Mouse (Mus musculus): Measurements from ENCODE around the gene Oxa1l.

The Oxa1l gene

GRCm38 (mm10) chr14:54412000-54412576 lies 51.5 kb downstream of the Oxa1l start:
- 59% methylated on average over 9 of the region's 9 CpGs for WGBS

- WGBS, result 58% methylated on average over 2 of the region's 2 CpGs
Observed at GRCm38 (mm10) chr14:54412629-54413170, 52.1 kb downstream of the Oxa1l start.

GRCm38 (mm10) chr14:54413877-54414700 lies 53.5 kb downstream of the Oxa1l start:
- 42% methylated on average over 18 of the region's 18 CpGs for WGBS

- WGBS, result 53% methylated on average over 13 of the region's 13 CpGs
Observed at GRCm38 (mm10) chr14:54415241-54416020, 54.8 kb downstream of the Oxa1l start.

- 80% methylated on average over 5 of the region's 5 CpGs for WGBS
Observed at GRCm38 (mm10) chr14:54416229-54416775, 55.7 kb downstream of the Oxa1l start.

GRCm38 (mm10) chr14:54416830-54417229 lies 56.2 kb downstream of the Oxa1l start:
- WGBS, result 86% methylated on average over 4 of the region's 4 CpGs

- 21% methylated on average over 19 of the region's 19 CpGs for WGBS
Observed at GRCm38 (mm10) chr14:54417623-54418081, 57.0 kb downstream of the Oxa1l start, which contains the start of gene Slc7a7. TSS of gene Slc7a7 (minus strand) at chr14:54417780.
